Mouse (Mus musculus) embryo, embryonic 11.5 days (tissue): ENCODE data around the gene Gm43517.

Source experiments
- DNase-seq: peaks from one replicate; pipeline ENCODE4 v3.0.0-alpha.2; 2012; ENCODE audit warnings: low read depth, low spot score

The Gm43517 gene

DNA sequence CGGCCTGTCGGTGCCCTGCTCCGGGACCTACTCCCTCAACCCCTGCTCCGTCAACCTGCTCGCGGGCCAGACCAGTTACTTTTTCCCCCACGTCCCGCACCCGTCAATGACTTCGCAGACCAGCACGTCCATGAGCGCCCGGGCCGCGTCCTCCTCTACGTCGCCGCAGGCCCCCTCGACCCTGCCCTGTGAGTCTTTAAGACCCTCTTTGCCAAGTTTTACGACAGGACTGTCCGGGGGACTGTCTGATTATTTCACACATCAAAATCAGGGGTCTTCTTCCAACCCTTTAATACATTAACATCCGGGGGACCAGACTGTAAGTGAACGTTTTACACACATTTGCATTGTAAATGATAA lies 637 bp downstream of the Gm43517 start:
- no peak for DNase-seq

GRCm38 (mm10) chr12:49386081-49386805 lies 1.3 kb downstream of the Gm43517 start:
- DNase-seq, result no peak

DNA sequence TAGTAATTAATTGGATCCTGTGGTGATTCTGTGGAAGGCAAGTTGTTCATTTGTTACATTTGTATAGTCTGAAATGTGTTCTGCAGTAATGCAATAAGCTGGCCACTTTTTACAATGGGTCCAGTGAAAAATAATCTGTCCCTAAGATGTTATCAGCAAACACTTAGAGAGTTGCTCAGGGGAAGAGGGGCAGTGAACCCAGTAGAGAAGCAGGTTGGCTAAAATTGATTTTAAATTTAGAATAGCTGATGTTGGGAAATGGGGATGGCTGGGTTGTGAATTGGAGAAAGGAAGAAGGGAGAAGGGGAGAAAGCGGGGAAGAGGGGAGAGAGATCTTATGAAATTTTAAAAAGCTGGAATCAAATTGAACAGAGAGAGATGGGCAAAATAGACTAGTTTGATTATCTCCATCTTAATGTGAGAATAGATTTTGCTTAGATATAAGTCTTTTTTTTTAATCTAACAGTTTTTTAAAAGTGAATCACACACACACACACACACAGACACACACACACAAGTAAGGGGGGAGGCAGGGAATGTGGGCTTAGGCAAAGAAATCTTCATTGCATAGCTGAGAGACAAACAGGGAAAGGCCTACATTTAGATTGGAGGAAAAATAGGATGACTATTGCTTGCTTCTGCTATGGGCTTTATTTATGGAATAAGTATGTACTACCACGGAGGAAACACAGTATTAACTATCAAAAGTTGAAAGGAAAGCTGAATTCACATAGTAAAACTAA lies 3.1 kb downstream of the Gm43517 start:
- DNase-seq, result no peak

- no peak for DNase-seq
Observed at GRCm38 (mm10) chr12:49389666-49390065, 4.7 kb downstream of the Gm43517 start.

DNA sequence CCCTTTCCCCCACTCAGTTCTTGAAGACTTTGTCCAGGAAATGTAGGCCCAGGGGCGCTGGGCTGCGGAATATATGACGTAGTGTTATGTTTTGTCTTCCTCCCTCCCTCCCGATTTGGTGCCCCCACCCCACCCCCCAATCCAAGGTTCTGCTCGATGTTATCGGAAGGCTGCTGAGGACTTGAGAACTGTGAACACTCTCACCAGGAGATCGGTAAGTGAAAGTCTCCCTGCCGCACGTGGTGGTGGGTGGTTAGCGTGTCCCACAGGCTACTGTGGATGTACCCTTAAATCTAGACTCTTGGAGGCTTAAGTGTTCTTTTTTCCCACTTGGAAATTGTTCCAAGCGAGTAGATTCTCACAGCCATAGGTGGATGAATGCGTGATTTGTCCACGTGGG lies 5.3 kb downstream of the Gm43517 start:
- no peak for DNase-seq

- DNase-seq, result no peak
Observed at GRCm38 (mm10) chr12:49390926-49391304, 5.9 kb downstream of the Gm43517 start.

GRCm38 (mm10) chr12:49391305-49392040 lies 6.5 kb downstream of the Gm43517 start:
- DNase-seq, result peak; percentile 62

GRCm38 (mm10) chr12:49392041-49392390 lies 7.0 kb downstream of the Gm43517 start:
- DNase-seq, result no peak

DNA sequence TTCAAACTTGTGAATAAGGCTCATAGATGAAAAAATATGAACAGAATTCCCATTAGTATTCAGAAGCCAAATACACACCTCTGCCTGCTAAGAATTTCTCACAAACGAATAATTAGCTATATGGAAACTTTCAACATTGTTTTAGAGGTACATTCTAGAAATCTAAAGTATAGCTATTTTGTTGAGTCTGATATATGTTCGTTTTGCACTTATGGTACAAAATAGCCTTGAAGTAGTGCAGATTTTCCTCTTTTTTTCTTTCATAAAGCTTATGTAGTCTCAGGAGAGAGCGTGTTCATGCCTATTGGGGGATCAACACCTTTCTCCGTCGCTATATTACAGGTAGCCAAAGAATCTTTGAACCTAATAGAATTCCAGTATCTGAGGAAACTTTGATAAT lies 7.9 kb downstream of the Gm43517 start:
- no peak for DNase-seq

DNA sequence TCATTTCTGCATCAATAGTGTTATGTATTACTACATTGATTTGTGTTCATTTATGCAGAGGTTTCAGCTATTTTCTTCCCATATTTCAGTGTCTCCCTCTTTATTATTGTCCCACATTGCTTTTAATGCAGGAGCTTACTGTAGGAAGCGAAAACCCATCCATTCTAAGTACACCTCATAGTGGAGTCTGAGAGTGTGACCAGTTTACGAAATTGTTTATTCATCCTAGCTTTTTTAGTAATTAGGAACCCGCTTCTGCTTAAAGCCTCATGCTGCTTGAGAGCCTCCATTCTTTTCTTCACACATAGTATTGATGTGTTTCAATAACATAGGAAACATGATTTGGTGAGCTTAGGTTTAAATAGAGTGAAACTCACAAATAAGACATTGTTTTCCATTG lies 8.7 kb downstream of the Gm43517 start:
- DNase-seq, result no peak

- no peak for DNase-seq
Observed at GRCm38 (mm10) chr12:49394181-49394580, 9.2 kb downstream of the Gm43517 start.

- no peak for DNase-seq
Observed at GRCm38 (mm10) chr12:49394836-49395235, 9.9 kb downstream of the Gm43517 start.

- DNase-seq, result no peak
Observed at GRCm38 (mm10) chr12:49395969-49396368, 11.0 kb downstream of the Gm43517 start.

DNA sequence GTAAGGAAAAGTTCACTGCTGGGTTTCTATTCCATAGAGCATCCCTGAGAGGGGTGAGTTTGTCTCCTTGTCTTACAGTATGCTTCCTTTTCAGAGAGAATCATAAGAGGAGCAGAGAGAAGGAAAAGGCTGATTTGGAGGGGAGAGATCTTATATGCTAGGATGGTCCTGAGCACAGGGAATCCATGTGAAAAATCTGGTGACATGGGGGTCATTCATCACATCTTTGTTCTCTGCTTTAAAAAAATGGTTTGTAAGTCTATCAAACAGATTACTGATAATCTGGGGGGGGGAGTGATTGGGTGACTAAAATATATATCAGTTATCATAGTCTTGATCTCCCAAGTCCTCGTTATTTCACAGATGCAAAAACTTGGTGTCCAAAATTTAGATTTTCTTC lies 11.8 kb downstream of the Gm43517 start:
- no peak for DNase-seq

GRCm38 (mm10) chr12:49397443-49398162 lies 12.6 kb downstream of the Gm43517 start:
- no peak for DNase-seq

- DNase-seq, result no peak
Observed at GRCm38 (mm10) chr12:49398163-49398540, 13.2 kb downstream of the Gm43517 start.

DNA sequence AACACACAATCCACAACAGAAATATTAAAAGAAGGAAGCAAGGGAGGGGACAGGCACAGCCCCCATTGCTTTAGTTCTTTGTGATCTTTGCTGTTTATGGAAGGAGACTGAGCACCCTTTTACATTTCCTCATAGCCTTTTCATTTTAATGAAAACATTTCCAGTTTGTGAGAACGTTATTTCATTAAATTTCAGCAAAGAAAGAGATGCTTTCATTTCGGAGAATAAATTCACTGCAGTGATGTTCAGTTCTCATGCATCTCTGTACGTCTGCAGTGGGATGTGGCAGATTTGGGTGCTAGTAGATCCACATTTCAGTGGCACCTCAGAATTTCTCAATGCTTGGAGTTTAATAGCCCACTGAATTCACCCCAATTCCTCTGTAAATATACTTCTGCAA lies 13.7 kb downstream of the Gm43517 start:
- no peak for DNase-seq

DNA sequence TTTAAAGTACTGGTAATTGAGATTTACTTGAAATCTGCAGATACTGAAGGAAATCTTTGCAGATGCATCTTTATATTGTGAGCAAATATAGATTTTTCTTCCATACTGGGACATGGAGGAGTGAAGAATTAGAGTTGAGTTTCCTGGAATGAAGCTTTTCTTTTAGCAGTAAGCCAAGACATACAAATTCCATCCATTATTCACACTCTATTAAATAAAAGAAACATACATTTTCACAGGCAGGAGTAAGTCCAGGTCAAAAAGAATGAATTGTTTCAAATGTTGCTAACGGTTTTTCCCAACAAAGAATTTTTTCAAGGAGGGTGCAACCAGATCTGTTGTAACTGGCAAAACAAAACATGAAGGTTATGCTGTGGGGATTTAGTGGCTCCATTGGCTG lies 14.6 kb downstream of the Gm43517 start:
- DNase-seq, result no peak

- DNase-seq, result no peak
Observed at GRCm38 (mm10) chr12:49400036-49400852, 15.3 kb downstream of the Gm43517 start.

DNA sequence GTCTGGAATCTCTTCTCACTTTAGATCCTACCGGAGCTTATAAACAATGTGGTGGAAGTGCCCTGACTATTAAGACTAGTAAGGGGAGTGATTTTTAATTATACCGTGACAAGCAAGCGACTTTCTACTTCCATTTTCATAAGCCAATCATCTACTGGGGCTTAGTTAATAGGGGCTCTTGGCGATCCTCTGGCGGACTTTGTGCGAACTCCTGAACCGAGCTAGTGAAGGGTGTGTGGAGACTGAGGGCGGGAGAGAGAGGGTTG lies 15.8 kb downstream of the Gm43517 start:
- no peak for DNase-seq

DNA sequence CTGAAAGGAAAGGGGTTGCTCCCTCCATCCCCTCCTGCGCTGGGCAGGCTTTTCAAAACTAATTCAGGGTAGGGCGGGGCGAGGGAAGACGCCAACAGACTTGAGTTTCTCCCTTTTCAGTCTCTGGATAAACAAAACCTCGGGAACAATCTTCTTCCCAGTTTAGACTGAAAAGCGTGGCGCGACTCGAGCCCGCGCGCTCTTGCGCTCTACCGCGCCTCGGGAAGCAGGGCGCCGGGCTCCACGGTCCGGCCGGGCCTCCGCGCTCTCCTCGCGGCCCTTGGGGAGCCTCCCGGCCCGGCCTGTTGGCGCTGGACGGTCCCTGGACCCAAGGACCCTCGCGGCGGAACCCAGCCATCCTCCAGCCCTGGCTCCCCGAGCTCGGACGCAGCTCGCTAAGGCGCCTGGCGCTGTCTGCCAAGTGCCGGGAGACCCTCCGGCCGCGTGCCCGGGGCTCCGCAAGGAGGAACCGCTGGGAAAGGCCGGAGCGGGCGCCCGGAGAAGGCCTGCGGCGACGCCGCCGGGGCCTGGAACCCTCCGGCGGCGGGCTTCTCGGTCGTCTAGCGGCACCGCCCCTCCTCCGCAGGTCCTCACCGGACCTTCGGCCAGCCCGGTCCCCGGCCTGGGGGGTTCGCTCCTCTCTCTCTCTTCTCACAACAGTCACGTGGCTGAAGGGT lies 16.3 kb downstream of the Gm43517 start:
- DNase-seq, result no peak
